Mouse (Mus musculus): ENCODE measurements around the gene Melk.

The Melk gene

DNA sequence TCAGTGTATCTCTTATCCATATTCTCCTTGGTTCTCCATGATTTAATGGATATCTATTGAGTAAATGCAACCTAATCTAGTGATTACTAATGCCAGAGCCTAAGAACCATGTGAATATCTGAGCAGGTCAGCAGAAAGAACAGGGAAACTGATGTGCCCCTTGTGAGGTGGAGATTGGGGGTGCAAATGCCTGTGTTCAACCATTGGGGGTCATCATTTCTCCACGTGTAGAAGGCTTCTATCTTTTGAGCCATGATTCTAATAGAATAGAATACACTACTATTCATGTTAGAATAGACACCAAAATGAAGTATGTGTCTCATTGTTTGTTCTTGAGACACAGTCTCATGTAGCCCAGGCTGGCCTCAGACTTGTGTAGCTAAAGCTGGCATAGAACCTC, 27.3 kb downstream of the Melk start:
- DNase-seq (ENCODE audit: low read depth, low spot score) = no peak

DNA sequence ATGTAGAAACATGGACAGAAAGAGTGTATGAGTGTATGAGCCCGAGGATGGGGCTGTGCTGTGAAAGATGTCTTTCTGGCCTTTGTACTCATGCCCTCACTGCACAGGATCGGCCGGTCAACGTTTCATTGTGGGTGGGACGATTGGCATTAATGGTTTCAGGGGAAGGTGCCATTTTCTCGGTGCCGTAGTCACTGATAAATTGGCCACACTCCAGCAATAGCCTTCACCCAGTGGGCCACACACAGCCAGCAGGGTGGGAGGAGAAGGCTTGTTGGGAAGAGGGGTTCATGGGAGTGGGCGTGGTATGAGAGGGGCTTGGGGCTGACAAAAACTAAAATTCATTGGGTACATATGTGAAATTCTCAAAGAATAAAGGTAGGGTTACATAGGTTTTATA, 34.3 kb downstream of the Melk start:
- DNase-seq (ENCODE audit: low read depth, low spot score) = no peak

DNA sequence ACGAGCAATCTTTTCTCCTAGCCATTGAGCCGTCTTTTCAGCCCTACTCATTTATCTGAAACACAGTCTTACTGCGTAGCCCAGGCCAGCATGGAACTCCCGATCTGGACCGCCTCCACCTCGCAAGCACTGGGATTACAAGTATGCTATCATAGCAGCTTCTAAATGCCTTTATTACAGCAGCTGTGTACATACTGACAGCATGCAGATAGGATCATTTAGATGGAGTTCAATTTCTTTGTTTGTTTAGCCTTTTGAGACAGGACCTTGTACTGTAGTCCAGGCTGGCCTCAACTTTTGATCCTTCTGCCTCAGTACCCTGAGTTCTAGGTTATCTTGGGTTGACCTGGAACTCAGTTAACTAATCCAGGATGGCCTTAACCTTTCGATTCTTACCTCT, 61.0 kb downstream of the Melk start:
- no peak for DNase-seq (ENCODE audit: low read depth, low spot score)

DNA sequence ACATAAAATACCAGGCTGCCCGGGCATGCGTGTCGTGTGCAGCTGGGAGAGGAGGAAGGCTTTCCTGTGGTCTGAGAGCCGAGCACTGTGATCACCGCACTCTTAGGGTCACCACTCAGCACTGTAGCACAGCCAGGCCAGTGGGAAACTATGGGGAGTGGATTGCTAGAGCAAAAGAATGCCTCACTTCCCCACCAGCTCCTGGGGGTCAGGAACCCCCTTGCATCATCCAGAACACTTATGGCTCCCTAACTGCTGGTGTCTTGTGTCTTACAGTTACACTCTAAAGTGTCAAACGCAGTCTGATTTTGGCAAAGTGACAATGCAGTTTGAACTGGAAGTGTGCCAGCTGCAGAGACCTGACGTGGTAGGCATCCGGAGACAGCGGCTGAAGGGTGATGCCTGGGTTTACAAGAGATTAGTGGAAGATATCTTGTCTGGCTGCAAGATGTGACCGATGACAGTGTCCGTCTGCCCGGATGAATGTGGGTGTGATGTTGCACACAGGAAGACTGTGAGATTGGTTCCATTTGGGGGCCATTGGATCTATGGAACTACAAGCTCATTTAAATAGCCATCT, 62.8 kb downstream of the Melk start:
- no peak for DNase-seq (ENCODE audit: low read depth, low spot score)

DNA sequence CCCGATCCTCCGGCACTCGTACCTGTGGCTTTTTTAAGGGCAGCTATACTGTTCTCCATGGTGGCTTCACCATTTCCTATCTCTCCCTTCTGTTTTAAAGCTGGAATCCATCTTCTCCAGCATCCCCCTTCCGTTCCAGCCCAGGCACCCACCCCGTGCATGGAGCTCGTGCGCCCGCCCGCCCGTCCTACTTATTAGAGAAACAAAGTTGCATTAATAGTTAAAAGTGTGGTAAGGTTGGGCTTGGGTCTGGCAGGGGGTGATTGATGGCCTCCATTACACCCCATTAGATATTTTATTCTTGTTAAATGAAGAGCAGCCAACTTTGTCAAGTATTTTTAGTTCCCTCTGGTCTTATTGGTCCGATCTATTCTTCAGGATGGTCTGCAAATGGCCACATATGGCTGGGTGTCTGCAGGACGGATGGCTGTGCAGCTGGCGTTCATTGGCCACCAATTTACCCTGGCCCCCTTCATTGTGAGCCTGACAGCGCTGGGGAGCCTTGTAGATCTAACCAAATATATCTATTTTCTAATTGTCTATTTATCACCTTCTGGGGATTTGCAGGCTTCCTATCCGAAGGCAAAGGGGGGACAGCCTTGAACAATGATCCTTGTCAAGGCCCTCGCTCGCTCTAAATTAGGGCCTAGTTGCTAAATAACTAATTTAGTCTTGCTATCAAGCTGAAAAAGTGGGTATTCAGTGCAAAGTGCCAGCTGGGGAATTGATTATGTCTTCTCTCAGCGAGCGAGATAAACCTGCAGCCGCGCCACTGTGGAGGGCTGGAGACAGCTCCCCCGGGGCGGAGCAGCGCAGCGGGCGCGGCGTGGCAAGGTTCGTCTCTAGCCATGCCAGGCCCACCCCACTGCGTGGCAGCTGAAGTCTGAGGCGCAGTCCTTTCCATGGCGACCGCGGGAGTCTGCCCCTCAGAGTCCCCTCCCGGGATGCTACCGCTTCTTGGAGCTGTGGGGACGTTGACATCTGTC, 91.8 kb downstream of the Melk start:
- DNase-seq (ENCODE audit: low read depth, low spot score) = no peak

DNA sequence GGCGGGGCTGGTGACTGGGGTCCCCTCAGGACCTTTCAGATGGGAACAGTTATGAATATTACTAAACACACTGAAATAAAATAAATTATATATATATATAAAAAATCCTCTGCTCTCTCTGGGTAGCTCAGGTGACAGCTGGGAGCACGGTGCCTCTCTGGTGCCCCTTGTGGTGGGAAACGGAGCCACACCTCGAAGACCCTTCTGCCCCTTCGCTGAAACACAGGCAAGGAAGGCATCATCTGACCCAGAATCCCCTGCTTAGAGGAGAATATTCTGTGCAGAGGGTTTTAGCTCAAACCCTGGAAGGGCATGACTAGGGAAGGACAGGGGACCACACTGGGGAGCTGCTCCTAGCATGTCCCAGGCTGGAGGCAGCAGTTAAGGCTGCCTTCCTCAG, 101.9 kb downstream of the Melk start:
- DNase-seq (ENCODE audit: low read depth, low spot score) = peak; percentile 41

DNA sequence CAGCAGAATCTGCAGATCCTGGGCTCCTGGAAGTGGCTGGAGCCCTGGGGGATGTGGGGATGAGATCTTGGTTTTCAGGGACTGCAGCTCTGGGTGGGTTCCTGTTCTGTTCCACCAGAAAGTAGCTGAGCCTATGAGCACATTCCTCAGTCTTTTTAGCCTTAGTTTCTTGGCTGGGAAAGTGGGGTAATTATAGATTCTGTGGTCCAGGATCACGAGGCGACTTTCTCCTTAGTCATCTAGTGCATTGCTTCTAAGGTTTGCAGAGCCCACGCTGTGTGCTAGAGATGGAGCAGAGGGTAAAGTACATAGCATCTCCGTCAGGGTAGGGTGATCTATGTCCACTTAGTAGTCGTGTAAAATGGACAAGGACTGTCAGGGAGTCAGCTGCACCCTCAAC, 103.8 kb downstream of the Melk start:
- DNase-seq (ENCODE audit: low read depth, low spot score) = no peak
